Mouse (Mus musculus) midbrain, postnatal 0 days (tissue): Measurements from ENCODE around the gene Zscan20. TPM values are rescaled to one million over a fixed set of nuclear protein-coding genes. Genes with fewer than 3 reads are reported as not detected.
"Not testable (repeated sequence)": the region's sequence is repeated elsewhere in the genome, so short reads cannot be mapped to it uniquely, and the experiment has no call there.

Experiments
- ATAC-seq: fragments of 200-750 bp; cut with Nextera tagmentation; 2 replicates; pipeline ENCODE4 v1.8.0; 2017; ENCODE audit warnings: moderate number of reproducible peaks, mild to moderate bottlenecking, moderate TSS enrichment, moderate library complexity; ENCODE audit not compliant: low FRiP score
- DNase-seq: peaks from one replicate; pipeline ENCODE4 v3.0.0-alpha.2; 2015; ENCODE audit warnings: low spot score
- H3K27ac ChIP-seq: fragments of 300-500 bp; sonication (generic); 2 replicates; pipeline ENCODE4 v1.5.1; 2014; ENCODE audit warnings: low read depth, mild to moderate bottlenecking, low read length, mixed read lengths
- H3K27me3 ChIP-seq: fragments of 300-500 bp; sonication (generic); 2 replicates; pipeline ENCODE4 v1.6.1; 2014; ENCODE audit warnings: low read length, control low read depth, mixed read lengths; ENCODE audit not compliant: insufficient read depth
- H3K36me3 ChIP-seq: fragments of 300-500 bp; sonication (generic); 2 replicates; pipeline ENCODE4 v1.6.1; 2014; ENCODE audit warnings: low read length, control low read depth, mixed read lengths; ENCODE audit not compliant: insufficient read depth
- H3K4me1 ChIP-seq: fragments of 300-500 bp; sonication (generic); 2 replicates; pipeline ENCODE4 v1.6.1; 2014; ENCODE audit warnings: mild to moderate bottlenecking, control low read depth, antibody characterized with exemption, low read length, mixed read lengths; ENCODE audit not compliant: insufficient read depth
- H3K4me2 ChIP-seq: fragments of 300-500 bp; sonication (generic); 2 replicates; pipeline ENCODE4 v1.6.1; 2014; ENCODE audit warnings: low read depth, mild to moderate bottlenecking, low read length, mixed read lengths; ENCODE audit not compliant: poor library complexity, severe bottlenecking
- H3K4me3 ChIP-seq: fragments of 300-500 bp; sonication (generic); 2 replicates; pipeline ENCODE4 v1.5.1; 2014; ENCODE audit warnings: low read depth, mild to moderate bottlenecking, low read length, moderate library complexity
- H3K9ac ChIP-seq: fragments of 300-500 bp; sonication (generic); replicated peaks from 2 replicates; pipeline ENCODE4 v1.6.1; 2014; ENCODE audit warnings: mild to moderate bottlenecking, low read length, moderate library complexity, mixed read lengths; ENCODE audit not compliant: poor library complexity, severe bottlenecking
- H3K9me3 ChIP-seq: fragments of 300-500 bp; sonication (generic); 2 replicates; pipeline ENCODE4 v1.6.1; 2016; ENCODE audit warnings: low read length, control low read depth
- CTCF ChIP-seq: IDR thresholded peaks from 2 replicates; pipeline ENCODE4 v1.5.1; 2016; ENCODE audit warnings: antibody characterized with exemption, mild to moderate bottlenecking
- WGBS: fragments of 180-500 bp; shearing (Covaris S2); extraction: QIAGEN DNeasy Blood & Tissue Kit; methylation state at CpG from one replicate; pipeline ENCODE4 v1.1.7; 2014; 5-methylcytosine and 5-hydroxymethylcytosine counted together
- polyA plus RNA-seq: library from polyadenylated mRNA; unstranded; fragments of >200 nt; fragmentation: Nextera tagmentation; extraction: Ambion mirVana; gene quantifications from 2 replicates; pipeline ENCODE4 v1.2.1, GENCODE M21; 2015
- total RNA-seq: library from RNA; depleted of rRNA; stranded (reverse); fragments of >200 nt; gene quantifications from 2 replicates; pipeline ENCODE4 v1.2.3, GENCODE M21; 2014

Zscan20 gene
- total and polyA plus RNA-seq, 2 experiments from 2014 or later, result 2.5 to 16.6 TPM

DNA sequence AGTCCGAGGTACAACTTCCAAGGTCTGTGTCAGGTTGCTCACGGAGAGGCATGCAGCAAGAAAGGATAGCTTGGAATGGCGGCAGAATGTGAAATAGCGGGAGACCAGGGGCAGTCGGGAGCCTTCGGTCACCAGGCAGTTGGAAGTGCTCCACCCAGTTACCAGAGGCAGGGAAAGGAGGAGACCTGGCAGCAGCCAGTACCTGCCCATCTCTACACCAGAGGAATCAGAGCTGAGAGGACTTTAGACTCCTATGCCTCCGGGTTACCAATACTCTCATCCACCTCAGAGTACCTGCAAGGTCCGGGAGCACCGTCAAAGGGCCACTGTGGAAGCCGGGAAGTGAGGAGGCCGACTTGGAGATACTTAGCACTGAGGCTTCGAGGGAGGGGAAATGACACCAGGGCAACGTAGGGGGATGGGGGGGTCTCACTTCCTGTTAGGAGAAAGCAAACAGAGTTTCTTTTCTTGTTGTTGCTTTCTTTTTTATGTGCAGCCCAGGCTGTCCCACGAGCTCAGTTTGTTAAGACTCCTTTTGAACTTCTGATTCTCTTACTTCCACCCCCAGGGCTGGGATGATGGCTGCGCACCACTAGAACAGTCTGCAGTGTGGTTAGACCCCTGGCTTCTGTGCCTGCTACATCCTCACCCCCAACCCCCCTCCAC is 8.5 kb upstream of the Zscan20 start, which contains the start of gene Tlr12:
Gene Tlr12 (minus strand): TSS at position 374 of the 666 bp plus-strand sequence.
- 75% methylated on average over 15 of the region's 15 CpGs for WGBS
- ATAC-seq (no peak), DNase-seq (no peak)
- no peak for TF ChIP-seq CTCF
- H3K9ac ChIP-seq, result no peak within 1 kb of the TSS
- H3K4me2 ChIP-seq, result no peak within 1 kb of the TSS
- no peaks in the 10 kb centered on the region for H3K36me3 ChIP-seq
- H3K4me3 ChIP-seq, result no peak within 1 kb of the TSS
- no peaks in the 10 kb centered on the region for H3K9me3 ChIP-seq
- no peaks in the 10 kb centered on the region for H3K27me3 ChIP-seq
- H3K27ac ChIP-seq, result no peak within 1 kb of the TSS
- H3K4me1 ChIP-seq, result no peaks in the 10 kb centered on the region

DNA sequence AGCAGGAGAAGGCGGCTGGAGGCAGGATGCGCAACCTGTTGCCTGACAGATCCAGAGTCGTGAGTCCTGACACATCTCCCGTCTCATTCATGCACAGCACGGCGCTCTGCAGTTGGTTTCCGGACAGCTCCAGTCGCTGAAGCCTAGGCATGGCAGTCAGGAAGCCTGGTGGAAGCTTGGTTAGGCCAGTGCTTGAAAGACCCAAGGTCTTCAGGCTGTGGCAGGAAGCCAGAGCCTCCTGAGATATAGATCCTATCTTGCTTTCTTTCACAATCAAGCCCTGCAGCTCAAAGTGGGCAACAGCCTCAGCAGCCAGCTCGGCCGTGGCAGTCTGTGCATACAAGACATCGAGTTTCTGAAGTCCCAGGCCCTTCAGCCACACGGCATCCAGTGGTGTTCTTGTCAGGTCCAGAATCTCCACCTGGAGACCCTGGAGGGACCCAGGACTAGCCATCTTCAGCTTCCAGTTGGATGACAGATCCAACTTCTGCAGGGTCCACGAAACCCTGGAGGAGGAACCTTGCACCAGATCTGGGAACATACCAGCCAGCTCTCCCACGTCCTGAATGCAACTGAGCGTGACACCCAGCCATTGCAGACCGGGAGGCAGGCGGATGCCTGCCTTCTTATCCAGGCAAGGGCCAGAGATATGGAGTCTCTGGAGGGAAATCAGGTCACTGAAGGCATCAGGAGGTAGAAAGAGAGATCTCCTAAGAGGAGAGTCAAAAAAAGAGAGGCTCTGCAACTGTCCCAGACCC is 7.6 kb upstream of the Zscan20 start:
- Histone ChIP-seq H3K4me2 (no peak overlapping the region), H3K9ac (no peak overlapping the region), H3K27me3 (no peaks in the 10 kb centered on the region), H3K9me3 (no peaks in the 10 kb centered on the region), H3K4me1 (no peaks in the 10 kb centered on the region), H3K27ac (no peak overlapping the region), H3K36me3 (no peaks in the 10 kb centered on the region), H3K4me3 (no peak overlapping the region)
- DNase-seq (no peak), ATAC-seq (no peak)
- TF ChIP-seq CTCF, result no peak
- 69% methylated on average over 17 of the region's 17 CpGs for WGBS

DNA sequence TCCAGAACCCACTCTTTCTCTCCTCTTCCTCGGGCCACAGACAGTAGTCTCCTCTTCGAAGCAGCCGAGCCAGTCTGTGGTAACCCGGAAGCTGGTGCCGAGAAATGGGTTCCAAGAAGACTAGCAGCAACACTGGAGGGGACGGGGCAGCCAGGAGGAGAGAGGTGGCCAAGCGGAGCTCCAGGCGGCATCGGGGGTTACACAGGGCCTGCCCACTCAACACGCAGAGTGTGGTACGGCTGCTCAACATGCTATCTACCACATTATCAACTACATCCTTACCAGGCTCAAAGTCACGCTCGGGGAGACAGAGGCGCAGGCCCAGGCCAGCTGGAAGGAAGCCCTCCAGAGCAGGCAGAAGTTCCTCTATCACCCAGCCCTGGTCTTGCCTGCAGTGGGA is 5.9 kb upstream of the Zscan20 start:
- Histone ChIP-seq H3K4me3 (no peak overlapping the region), H3K36me3 (no peaks in the 10 kb centered on the region), H3K27ac (no peak overlapping the region), H3K4me2 (no peak overlapping the region), H3K27me3 (no peaks in the 10 kb centered on the region), H3K9me3 (no peaks in the 10 kb centered on the region), H3K4me1 (no peaks in the 10 kb centered on the region), H3K9ac (no peak overlapping the region)
- WGBS, result 88% methylated on average over 14 of the region's 14 CpGs
- TF ChIP-seq CTCF, result no peak
- DNase-seq (no peak), ATAC-seq (no peak)

DNA sequence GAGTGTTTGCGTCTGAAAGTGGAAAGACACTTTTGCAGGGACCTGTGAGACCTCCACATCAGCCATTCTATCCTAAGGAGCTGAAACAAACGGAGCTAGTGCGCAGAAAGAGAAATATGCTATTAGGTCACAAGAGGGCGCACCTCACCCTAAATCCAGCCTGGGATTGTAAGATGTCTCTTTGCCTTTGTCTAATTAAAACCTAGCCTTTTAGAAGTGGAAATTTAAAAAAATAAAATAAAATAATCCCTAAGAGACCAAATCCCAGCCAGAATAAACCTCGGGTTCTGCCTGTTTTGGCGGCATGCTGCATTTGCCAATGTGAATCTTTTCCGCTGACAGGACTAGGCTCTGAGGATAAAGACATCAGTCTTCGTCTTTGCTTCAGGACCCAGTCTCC is 3.4 kb upstream of the Zscan20 start:
- Histone ChIP-seq H3K9ac (0 out of 2 replicates have a peak overlapping the region, but pooled peaks have one; percentile 8), H3K4me3 (no peak overlapping the region), H3K9me3 (no peaks in the 10 kb centered on the region), H3K27ac (no peak overlapping the region), H3K4me1 (peaks cover 6% of the 10 kb centered on the region; the same call in 1 of the 2 replicates), H3K4me2 (no peak overlapping the region), H3K27me3 (no peaks in the 10 kb centered on the region), H3K36me3 (no peaks in the 10 kb centered on the region)
- 10% methylated on average over 8 of the region's 8 CpGs for WGBS
- ATAC-seq (no peak), DNase-seq (peak; percentile 90)
- peak; percentile 91 for TF ChIP-seq CTCF

DNA sequence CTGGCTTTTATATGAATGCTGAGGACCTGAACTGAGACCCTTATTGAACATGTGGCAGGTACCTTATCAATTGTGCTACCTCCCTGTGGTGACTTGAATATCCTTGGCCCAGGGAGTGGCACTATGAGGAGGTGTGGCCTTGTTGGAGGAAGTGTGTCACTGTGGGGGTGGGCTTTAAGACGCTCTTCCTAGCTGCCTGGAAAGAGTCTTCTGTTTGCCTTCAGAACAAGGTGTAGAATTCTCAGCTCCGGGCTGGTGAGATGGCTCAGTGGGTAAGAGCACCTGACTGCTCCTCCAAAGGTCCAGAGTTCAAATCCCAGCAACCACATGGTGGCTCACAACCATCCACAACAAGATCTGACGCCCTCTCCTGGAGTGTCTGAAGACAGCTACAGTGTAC is 1.8 kb upstream of the Zscan20 start:
- not testable (repeated sequence) for DNase-seq, H3K9ac ChIP-seq, ATAC-seq, H3K9me3 ChIP-seq, H3K4me3 ChIP-seq, H3K36me3 ChIP-seq, H3K27me3 ChIP-seq, H3K27ac ChIP-seq, H3K4me2 ChIP-seq
- H3K4me1 ChIP-seq, result peaks cover 10% of the 10 kb centered on the region; the same call in 1 of the 2 replicates
- 87% methylated on average over 3 of the region's 3 CpGs for WGBS

DNA sequence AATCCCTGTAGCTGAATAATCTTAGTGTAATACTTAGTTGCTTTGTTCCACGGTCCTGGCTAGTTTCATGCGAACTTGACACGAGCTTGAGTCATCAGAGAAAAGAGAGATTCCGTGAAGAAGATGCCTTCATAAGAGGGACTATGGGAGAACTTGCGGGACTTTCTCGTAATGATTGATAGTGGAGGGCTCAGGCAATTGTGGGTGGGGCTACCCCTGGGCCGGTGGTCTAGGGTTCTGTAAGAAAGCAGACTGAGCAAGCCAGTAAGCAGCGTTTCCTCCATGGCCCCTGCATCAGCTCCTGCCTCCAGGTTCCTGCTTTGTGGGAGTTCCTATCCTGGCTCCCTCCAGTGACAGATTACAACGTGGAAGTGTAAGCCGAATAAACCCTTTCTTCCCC is 808 bp upstream of the Zscan20 start:
- Histone ChIP-seq H3K9ac (no peak overlapping the region), H3K4me2 (peak overlapping the region; percentile 45), H3K9me3 (no peaks in the 10 kb centered on the region), H3K36me3 (no peaks in the 10 kb centered on the region), H3K4me3 (no peak overlapping the region), H3K27me3 (no peaks in the 10 kb centered on the region), H3K4me1 (peaks cover 10% of the 10 kb centered on the region; the same call in 1 of the 2 replicates), H3K27ac (no peak overlapping the region)
- TF ChIP-seq CTCF, result no peak
- 20% methylated on average over 10 of the region's 10 CpGs for WGBS
- ATAC-seq, result no peak
- DNase-seq, result no peak
